In the genomic region with DNA sequence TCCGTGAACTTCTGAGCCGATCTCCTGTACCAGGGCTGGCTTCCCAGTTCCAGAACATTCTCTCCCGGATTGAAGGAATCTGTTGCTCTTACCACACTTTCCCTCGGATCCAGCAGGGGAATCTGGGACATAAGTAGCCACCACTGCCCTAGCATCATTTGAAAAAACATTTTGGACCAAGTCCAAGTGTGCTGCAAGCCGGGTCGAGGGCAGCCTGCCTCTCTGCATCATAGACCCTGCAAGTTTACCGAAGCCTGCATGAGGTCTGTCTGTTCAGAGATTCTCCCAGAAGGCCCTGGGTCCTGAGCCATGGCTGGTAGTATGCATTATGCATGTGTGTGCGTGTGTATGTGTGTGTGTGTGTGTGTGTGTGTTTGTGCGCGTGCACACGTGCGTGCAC, we compare ENCODE assay signal across 15 mouse cellular contexts.
"Had no signal": no experiment of that assay in that cellular context is flagged by ENCODE, and none has a peak within 500 bp of the region (broad histone marks: within the 10 kb centered on the region; RNA-seq: fewer than 3 reads in every experiment).

No protein-coding gene starts in this region.

- H3K27ac ChIP-seq: limb, embryonic 12.5 days; liver, embryonic 15.5 days; lung, embryonic 15.5 days; neural tube, embryonic 13.5 days had no signal

- H3K9me3 ChIP-seq: kidney, embryonic 15.5 days; limb, embryonic 12.5 days; liver, embryonic 15.5 days; lung, embryonic 15.5 days; neural tube, embryonic 13.5 days had no signal

- H3K9ac ChIP-seq: kidney, embryonic 15.5 days; limb, embryonic 12.5 days; liver, embryonic 15.5 days; lung, embryonic 15.5 days; neural tube, embryonic 13.5 days had no signal

- H3K36me3 ChIP-seq: kidney, embryonic 15.5 days; limb, embryonic 12.5 days; liver, embryonic 15.5 days; lung, embryonic 15.5 days had no signal

- DNase-seq: kidney, adult 2 months; kidney, postnatal 14 days; layer of hippocampus, adult 9-11 months; lung, postnatal 36 days; midbrain, embryonic 14.5 days; right cerebral cortex, adult 18-20 months; right cerebral cortex, postnatal 4 days; spleen, adult 18-20 months; thymus, adult 18-20 months; thymus, postnatal 14 days had no signal

- H3K4me2 ChIP-seq: kidney, embryonic 15.5 days; limb, embryonic 12.5 days; liver, embryonic 15.5 days; lung, embryonic 15.5 days; neural tube, embryonic 13.5 days had no signal

- H3K27me3 ChIP-seq: kidney, embryonic 15.5 days; limb, embryonic 12.5 days; lung, embryonic 15.5 days; neural tube, embryonic 13.5 days had no signal

- H3K4me3 ChIP-seq: kidney, embryonic 15.5 days; limb, embryonic 12.5 days; liver, embryonic 15.5 days; lung, embryonic 15.5 days; neural tube, embryonic 13.5 days had no signal
